Mouse (Mus musculus): Measurements from ENCODE around the gene Tmem30c. TPM values are rescaled to one million over a fixed set of nuclear protein-coding genes. Genes with fewer than 3 reads are reported as not detected.

The Tmem30c gene
- not detected for total RNA-seq (2023)

GRCm38 (mm10) chr16:57292765-57293164 is at the start of gene Tmem30c:
TSS of gene Tmem30c (minus strand) at chr16:57292865.

GRCm38 (mm10) chr16:57231089-57231936 is 61.4 kb downstream of the Tmem30c start, which contains the start of gene Tbc1d23:
TSS of gene Tbc1d23 (minus strand) at chr16:57231504.

Other genes starting within 250 kb of the Tmem30c start
- gene Tmem45a2, start 221.5 kb downstream of the Tmem30c start, total RNA-seq (2023) = not detected
- 27.0 TPM for gene Tomm70a, start 171.2 kb downstream of the Tmem30c start, total RNA-seq (2023)
- 23.7 TPM for gene Nit2, start 125.5 kb downstream of the Tmem30c start, total RNA-seq (2023)
- 53.5 TPM for gene Tbc1d23, start 61.4 kb downstream of the Tmem30c start, total RNA-seq (2023)
- 68.0 TPM for gene Filip1l, start 60.2 kb upstream of the Tmem30c start, total RNA-seq (2023)

Measured in CD4-positive naive resting alpha-beta T cell, adult 57 days (primary cell).